In the genomic region with DNA sequence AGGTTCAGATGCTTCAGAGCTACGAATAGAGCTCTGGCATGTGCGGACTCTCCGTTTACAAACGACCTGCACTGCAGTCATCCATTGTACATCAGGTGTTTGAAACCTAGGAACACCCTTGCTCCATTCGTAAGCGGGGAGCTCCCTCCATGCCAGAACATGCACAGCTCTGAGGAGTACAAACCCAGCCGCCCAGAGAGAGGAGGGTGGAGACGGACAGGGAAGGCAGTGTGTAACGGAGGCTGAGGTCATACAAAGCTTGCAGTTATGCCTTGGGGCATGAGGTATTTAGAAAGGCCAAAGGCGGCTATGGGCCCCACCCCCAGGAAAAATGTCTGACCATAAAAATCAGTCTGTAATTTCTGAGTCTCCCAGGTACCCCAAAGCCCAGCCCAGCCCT, we compare ENCODE assay signal across 21 mouse cellular contexts. TPM values are rescaled to one million over a fixed set of nuclear protein-coding genes. Genes with fewer than 3 reads are reported as not detected.
A peak's percentile ranks its signal among the peaks of the same experiment; 100 is the strongest.
DNase-seq lines count a peak whose midpoint lies in the region; ATAC-seq and TF ChIP-seq lines count a peak whose summit lies in the region.
"Had no signal": no experiment of that assay in that cellular context is flagged by ENCODE, and none has a peak within 500 bp of the region (broad histone marks: within the 10 kb centered on the region; RNA-seq: fewer than 3 reads in every experiment).

No protein-coding gene starts in this region.

- 59% methylated on average over 10 of the region's 10 CpGs for WGBS in embryonic facial prominence, embryonic 11.5 days
- 75% methylated on average over 10 of the region's 10 CpGs for WGBS in embryonic facial prominence, embryonic 10.5 days
- 76% methylated on average over 10 of the region's 10 CpGs for WGBS in neural tube, embryonic 11.5 days
- WGBS in limb, embryonic 14.5 days = 40% methylated on average over 10 of the region's 10 CpGs
- 47% methylated on average over 10 of the region's 10 CpGs for WGBS in stomach, postnatal 0 days

- no peaks in the 10 kb centered on the region for H3K36me3 ChIP-seq in embryonic facial prominence, embryonic 11.5 days (replicated peaks; ENCODE audit: control insufficient read depth, insufficient read depth, low read depth, low read length)
- H3K36me3 ChIP-seq in embryonic facial prominence, embryonic 10.5 days (replicated peaks) = peaks cover 30% of the 10 kb centered on the region
- no peaks in the 10 kb centered on the region for H3K36me3 ChIP-seq in neural tube, embryonic 11.5 days (ENCODE audit: control insufficient read depth, insufficient read depth, low read length)
- H3K36me3 ChIP-seq in limb, embryonic 14.5 days (ENCODE audit: control insufficient read depth, insufficient read depth, low read length) = no peaks in the 10 kb centered on the region
- no peaks in the 10 kb centered on the region; the same call in 1 of the 2 replicates for H3K36me3 ChIP-seq in stomach, postnatal 0 days (ENCODE audit: control insufficient read depth, insufficient read depth, low read length)
- H3K36me3 ChIP-seq: forebrain, embryonic 15.5 days had no signal

- ATAC-seq in embryonic facial prominence, embryonic 11.5 days (replicated peaks; ENCODE audit: insufficient number of reproducible peaks, low FRiP score, low TSS enrichment, low read depth) = 0 out of 2 replicates have a peak, but pooled peaks have one; percentile 42
- ATAC-seq in neural tube, embryonic 11.5 days (ENCODE audit: insufficient read depth, low FRiP score, low TSS enrichment) = no peak
- peak; percentile 74 for ATAC-seq in limb, embryonic 14.5 days (ENCODE audit: low FRiP score, low read depth)
- ATAC-seq in stomach, postnatal 0 days (ENCODE audit: low FRiP score, low TSS enrichment) = peak; percentile 35; the same call in 1 of the 2 replicates
- ATAC-seq: CD4-positive, CD25-positive, alpha-beta regulatory T cell, adult 4 months; forebrain, embryonic 15.5 days had no signal

- no peak overlapping the region for H3K4me3 ChIP-seq in embryonic facial prominence, embryonic 11.5 days (ENCODE audit: low read depth, low read length)
- H3K4me3 ChIP-seq in embryonic facial prominence, embryonic 10.5 days = no peak overlapping the region
- H3K4me3 ChIP-seq in neural tube, embryonic 11.5 days (ENCODE audit: low read depth, low read length) = no peak overlapping the region
- H3K4me3 ChIP-seq in limb, embryonic 14.5 days (replicated peaks; ENCODE audit: low read length) = no peak overlapping the region
- no peak overlapping the region for H3K4me3 ChIP-seq in stomach, postnatal 0 days (ENCODE audit: low read depth, low read length)
- H3K4me3 ChIP-seq: forebrain, embryonic 15.5 days; heart, embryonic 10.5 days had no signal

- no peak for TF ChIP-seq CTCF in stomach, postnatal 0 days (IDR thresholded peaks at IDR 0.05; ENCODE audit: low read depth)

- no peak overlapping the region for H3K27ac ChIP-seq in embryonic facial prominence, embryonic 11.5 days (replicated peaks; ENCODE audit: low read depth, low read length)
- no peak overlapping the region for H3K27ac ChIP-seq in embryonic facial prominence, embryonic 10.5 days (replicated peaks)
- H3K27ac ChIP-seq in neural tube, embryonic 11.5 days (ENCODE audit: low read depth, low read length) = no peak overlapping the region
- peak overlapping the region; percentile 50 for H3K27ac ChIP-seq in limb, embryonic 14.5 days (replicated peaks; ENCODE audit: low read depth, low read length)
- H3K27ac ChIP-seq in stomach, postnatal 0 days (replicated peaks) = no peak overlapping the region
- H3K27ac ChIP-seq: forebrain, embryonic 15.5 days; heart, embryonic 10.5 days; hindbrain, embryonic 14.5 days had no signal

- TF ChIP-seq POLR2A in limb, embryonic 14.5 days (IDR thresholded peaks at IDR 0.05; ENCODE audit: borderline replicate concordance, extremely low read depth, insufficient read depth, insufficient read length) = no peak

- H3K27me3 ChIP-seq in embryonic facial prominence, embryonic 11.5 days (ENCODE audit: control insufficient read depth, insufficient read depth, low read length) = no peaks in the 10 kb centered on the region
- H3K27me3 ChIP-seq in embryonic facial prominence, embryonic 10.5 days (replicated peaks; ENCODE audit: low read depth, poor library complexity, severe bottlenecking) = no peaks in the 10 kb centered on the region
- H3K27me3 ChIP-seq in neural tube, embryonic 11.5 days (ENCODE audit: control insufficient read depth, insufficient read depth, low read length) = no peaks in the 10 kb centered on the region
- H3K27me3 ChIP-seq in limb, embryonic 14.5 days (ENCODE audit: control insufficient read depth, insufficient read depth, low read length) = no peaks in the 10 kb centered on the region
- no peaks in the 10 kb centered on the region for H3K27me3 ChIP-seq in stomach, postnatal 0 days (ENCODE audit: control insufficient read depth, insufficient read depth, low read length)
- H3K27me3 ChIP-seq: forebrain, embryonic 15.5 days had no signal

- H3K4me2 ChIP-seq in embryonic facial prominence, embryonic 11.5 days (ENCODE audit: low read depth, low read length) = no peak overlapping the region
- H3K4me2 ChIP-seq in neural tube, embryonic 11.5 days (ENCODE audit: low read depth) = no peak overlapping the region
- H3K4me2 ChIP-seq in limb, embryonic 14.5 days (replicated peaks; ENCODE audit: low read depth, low read length, severe bottlenecking) = no peak overlapping the region
- no peak overlapping the region for H3K4me2 ChIP-seq in stomach, postnatal 0 days (replicated peaks; ENCODE audit: low read depth)
- H3K4me2 ChIP-seq: forebrain, embryonic 15.5 days; hindbrain, embryonic 14.5 days had no signal

- no peak for TF ChIP-seq EP300 in stomach, postnatal 0 days (optimal IDR thresholded peaks at IDR 0.05)

- no peaks in the 10 kb centered on the region for H3K4me1 ChIP-seq in embryonic facial prominence, embryonic 11.5 days (ENCODE audit: control insufficient read depth, insufficient read depth, low read length)
- peaks cover 24% of the 10 kb centered on the region for H3K4me1 ChIP-seq in embryonic facial prominence, embryonic 10.5 days
- H3K4me1 ChIP-seq in neural tube, embryonic 11.5 days (ENCODE audit: control insufficient read depth, insufficient read depth, low read length) = no peaks in the 10 kb centered on the region
- H3K4me1 ChIP-seq in limb, embryonic 14.5 days (ENCODE audit: control insufficient read depth, insufficient read depth, low read length) = peaks cover 10% of the 10 kb centered on the region
- H3K4me1 ChIP-seq in stomach, postnatal 0 days (replicated peaks; ENCODE audit: control insufficient read depth, insufficient read depth) = no peaks in the 10 kb centered on the region; the same call in 1 of the 2 replicates
- H3K4me1 ChIP-seq: forebrain, embryonic 15.5 days had no signal

- DNase-seq in embryonic facial prominence, embryonic 11.5 days (ENCODE audit: low spot score) = no peak
- DNase-seq in embryonic facial prominence, embryonic 10.5 days (ENCODE audit: low spot score) = no peak
- peak; percentile 9 for DNase-seq in neural tube, embryonic 11.5 days (ENCODE audit: low spot score)
- no peak for DNase-seq in neural tube, embryonic 10.5 days (ENCODE audit: extremely low spot score, low spot score)
- no peak for DNase-seq in limb, embryonic 14.5 days (ENCODE audit: low spot score)
- no peak for DNase-seq in stomach, postnatal 0 days (ENCODE audit: low spot score)
- no peak for DNase-seq in embryo, embryonic 10.5 days (ENCODE audit: low spot score)
- no peak for DNase-seq in thymus, postnatal 25 days
- DNase-seq: adrenal gland, adult 2 months; adrenal gland, postnatal 25 days; B cell, adult 2 months; cerebellum, adult 8-10 months; cerebellum, postnatal 14 days; gastrocnemius, postnatal 10 days; heart, adult 18-20 months; heart, postnatal 10 days; heart, postnatal 4 days had no signal

- H3K9ac ChIP-seq in embryonic facial prominence, embryonic 11.5 days (replicated peaks; ENCODE audit: low read length) = no peak overlapping the region
- no peak overlapping the region for H3K9ac ChIP-seq in neural tube, embryonic 11.5 days (ENCODE audit: low read length)
- H3K9ac ChIP-seq in limb, embryonic 14.5 days (ENCODE audit: low read depth, low read length, severe bottlenecking) = no peak overlapping the region
- H3K9ac ChIP-seq in stomach, postnatal 0 days (ENCODE audit: low read length) = no peak overlapping the region
- H3K9ac ChIP-seq: forebrain, embryonic 15.5 days; hindbrain, embryonic 14.5 days had no signal

- no peaks in the 10 kb centered on the region for H3K9me3 ChIP-seq in embryonic facial prominence, embryonic 11.5 days (replicated peaks; ENCODE audit: control insufficient read depth, low read length)
- no peaks in the 10 kb centered on the region for H3K9me3 ChIP-seq in embryonic facial prominence, embryonic 10.5 days
- no peaks in the 10 kb centered on the region for H3K9me3 ChIP-seq in neural tube, embryonic 11.5 days (ENCODE audit: control insufficient read depth, low read length)
- H3K9me3 ChIP-seq in limb, embryonic 14.5 days (ENCODE audit: control insufficient read depth, low read length) = no peaks in the 10 kb centered on the region
- no peaks in the 10 kb centered on the region for H3K9me3 ChIP-seq in stomach, postnatal 0 days (ENCODE audit: control insufficient read depth, low read length)
- H3K9me3 ChIP-seq: forebrain, embryonic 15.5 days; heart, embryonic 10.5 days had no signal

RNA-seq across cellular contexts. Expression of gene Pyroxd2, which starts 11.8 kb away (rescaled TPM):
- polyA plus RNA-seq in embryonic facial prominence, embryonic 11.5 days (2014; fragmentation: Nextera tagmentation; extraction: Ambion mirVana) = 0.52 and 0.53 TPM in 2 replicates
- 1.00 and 1.0 TPM in 2 replicates for polyA plus RNA-seq in embryonic facial prominence, embryonic 10.5 days (2016; fragmentation: Nextera tagmentation; extraction: Ambion mirVana)
- polyA plus RNA-seq in neural tube, embryonic 11.5 days (2014; fragmentation: Nextera tagmentation; extraction: Ambion mirVana) = 0.95 and 1.1 TPM in 2 replicates
- polyA plus RNA-seq in limb, embryonic 14.5 days (2012; rRNA removed) = 6.5 and 7.7 TPM in 2 replicates
- polyA plus RNA-seq in limb, embryonic 14.5 days (2014; fragmentation: Nextera tagmentation; extraction: Ambion mirVana) = 2.4 and 2.9 TPM in 2 replicates
- 1.8 and 1.9 TPM in 2 replicates for polyA plus RNA-seq in stomach, postnatal 0 days (2015; fragmentation: Nextera tagmentation; extraction: Ambion mirVana)

RNA-seq across cellular contexts. Expression of gene Hps1, which starts 15.4 kb away (rescaled TPM):
- polyA plus RNA-seq in embryonic facial prominence, embryonic 11.5 days (2014; fragmentation: Nextera tagmentation; extraction: Ambion mirVana) = 7.5 and 10.3 TPM in 2 replicates
- 20.0 and 21.2 TPM in 2 replicates for polyA plus RNA-seq in embryonic facial prominence, embryonic 10.5 days (2016; fragmentation: Nextera tagmentation; extraction: Ambion mirVana)
- polyA plus RNA-seq in neural tube, embryonic 11.5 days (2014; fragmentation: Nextera tagmentation; extraction: Ambion mirVana) = 11.7 and 14.2 TPM in 2 replicates
- 20.9 and 25.5 TPM in 2 replicates for polyA plus RNA-seq in limb, embryonic 14.5 days (2012; rRNA removed)
- polyA plus RNA-seq in limb, embryonic 14.5 days (2014; fragmentation: Nextera tagmentation; extraction: Ambion mirVana) = 12.0 and 12.9 TPM in 2 replicates
- polyA plus RNA-seq in stomach, postnatal 0 days (2015; fragmentation: Nextera tagmentation; extraction: Ambion mirVana) = 11.0 and 11.8 TPM in 2 replicates
